ENCODE assay signal across 10 mouse cellular contexts in the genomic region with DNA sequence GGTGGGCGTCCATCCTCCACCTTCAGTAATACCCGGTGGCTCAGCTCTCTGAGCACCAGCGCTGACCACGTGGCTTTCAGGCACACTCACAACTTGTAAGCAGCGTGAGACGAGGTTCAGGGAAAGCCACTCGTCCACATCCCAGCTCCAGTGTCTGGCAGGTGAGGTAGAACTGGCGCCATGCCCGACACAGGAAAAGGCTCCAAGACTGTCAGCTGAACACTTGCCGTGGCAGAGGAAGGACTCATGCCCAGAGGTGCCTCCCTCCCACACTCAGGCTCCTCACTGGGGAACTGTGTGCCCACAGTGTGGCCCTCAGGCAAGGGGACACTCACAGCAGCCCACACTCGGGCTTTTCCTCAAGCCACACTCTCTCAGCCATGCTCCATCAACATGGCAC. TPM values are rescaled to one million over a fixed set of nuclear protein-coding genes. Genes with fewer than 3 reads are reported as not detected.
DNase-seq lines count a peak whose midpoint lies in the region; ATAC-seq and TF ChIP-seq lines count a peak whose summit lies in the region.
"Had no signal": no experiment of that assay in that cellular context is flagged by ENCODE, and none has a peak within 500 bp of the region (broad histone marks: within the 10 kb centered on the region; RNA-seq: fewer than 3 reads in every experiment).

No protein-coding gene starts in this region.

- H3K4me1 ChIP-seq in embryonic facial prominence, embryonic 13.5 days, result peaks cover 92% of the 10 kb centered on the region
- peaks cover 60% of the 10 kb centered on the region for H3K4me1 ChIP-seq in intestine, postnatal 0 days (replicated peaks; ENCODE audit: control insufficient read depth, insufficient read depth, low read length)
- H3K4me1 ChIP-seq in midbrain, embryonic 16.5 days (ENCODE audit: control insufficient read depth, insufficient read depth, low read length), result peaks cover 16% of the 10 kb centered on the region

- peaks cover 57% of the 10 kb centered on the region for H3K36me3 ChIP-seq in embryonic facial prominence, embryonic 13.5 days
- H3K36me3 ChIP-seq in intestine, postnatal 0 days (ENCODE audit: control insufficient read depth, insufficient read depth), result peaks cover 43% of the 10 kb centered on the region
- H3K36me3 ChIP-seq in midbrain, embryonic 16.5 days (ENCODE audit: control insufficient read depth, insufficient read depth, low read length), result peaks cover 18% of the 10 kb centered on the region

- H3K9ac ChIP-seq in embryonic facial prominence, embryonic 13.5 days, result 0 out of 2 replicates have a peak overlapping the region, but pooled peaks have one; percentile 54
- 0 out of 2 replicates have a peak overlapping the region, but pooled peaks have one; percentile 1 for H3K9ac ChIP-seq in intestine, postnatal 0 days (ENCODE audit: low read depth, low read length)
- H3K9ac ChIP-seq in midbrain, embryonic 16.5 days (ENCODE audit: low read depth, low read length), result no peak overlapping the region

- peak overlapping the region; percentile 22 for H3K4me2 ChIP-seq in embryonic facial prominence, embryonic 13.5 days
- peak overlapping the region; percentile 46; the same call in 1 of the 2 replicates for H3K4me2 ChIP-seq in intestine, postnatal 0 days (replicated peaks; ENCODE audit: low read depth)
- H3K4me2 ChIP-seq in midbrain, embryonic 16.5 days (ENCODE audit: low read length), result no peak overlapping the region

- 56% methylated on average over 11 of the region's 11 CpGs for WGBS in embryonic facial prominence, embryonic 13.5 days
- WGBS in intestine, postnatal 0 days, result 60% methylated on average over 11 of the region's 11 CpGs
- 72% methylated on average over 11 of the region's 11 CpGs for WGBS in midbrain, embryonic 16.5 days

- DNase-seq in cerebellum, postnatal 36 days, result peak; percentile 31 to 51
- DNase-seq in cerebellum, adult 9-10 months, result no peak
- peak; percentile 70 for DNase-seq in lung, postnatal 10 days
- DNase-seq in neural tube, embryonic 10.5 days (ENCODE audit: extremely low spot score, low spot score), result no peak
- DNase-seq in frontal cortex, postnatal 10 days (ENCODE audit: low spot score in 2 of 2), result no peak
- DNase-seq: cerebellum, adult 11-12 months had no signal

- no peaks in the 10 kb centered on the region for H3K9me3 ChIP-seq in embryonic facial prominence, embryonic 13.5 days
- H3K9me3 ChIP-seq in intestine, postnatal 0 days (ENCODE audit: control insufficient read depth), result no peaks in the 10 kb centered on the region
- H3K9me3 ChIP-seq in midbrain, embryonic 16.5 days (replicated peaks; ENCODE audit: control insufficient read depth, low read length, poor library complexity, severe bottlenecking), result no peaks in the 10 kb centered on the region

- TF ChIP-seq CTCF in intestine, postnatal 0 days (IDR thresholded peaks at IDR 0.05; ENCODE audit: low read depth), result no peak

- no peak overlapping the region for H3K4me3 ChIP-seq in embryonic facial prominence, embryonic 13.5 days
- no peak overlapping the region for H3K4me3 ChIP-seq in intestine, postnatal 0 days (ENCODE audit: low read depth, low read length)
- no peak overlapping the region for H3K4me3 ChIP-seq in midbrain, embryonic 16.5 days (ENCODE audit: low read depth, low read length)

- no peaks in the 10 kb centered on the region for H3K27me3 ChIP-seq in embryonic facial prominence, embryonic 13.5 days
- no peaks in the 10 kb centered on the region for H3K27me3 ChIP-seq in intestine, postnatal 0 days (replicated peaks; ENCODE audit: control insufficient read depth, insufficient read depth, low read length)
- no peaks in the 10 kb centered on the region for H3K27me3 ChIP-seq in midbrain, embryonic 16.5 days (ENCODE audit: control insufficient read depth, insufficient read depth, low read depth, low read length)
- H3K27me3 ChIP-seq: CH12.LX had no signal

- no peak for ATAC-seq in embryonic facial prominence, embryonic 13.5 days (ENCODE audit: insufficient number of reproducible peaks, insufficient read depth, low FRiP score, low TSS enrichment, low read depth)
- no peak for ATAC-seq in intestine, postnatal 0 days
- ATAC-seq in midbrain, embryonic 16.5 days, result no peak

- peak overlapping the region; percentile 97 for H3K27ac ChIP-seq in embryonic facial prominence, embryonic 13.5 days
- H3K27ac ChIP-seq in intestine, postnatal 0 days (ENCODE audit: low read depth, low read length), result peak overlapping the region; percentile 93
- no peak overlapping the region for H3K27ac ChIP-seq in midbrain, embryonic 16.5 days (ENCODE audit: low read length)

RNA-seq across cellular contexts. Expression of a gene that starts 7.1 kb away (rescaled TPM):
- polyA plus RNA-seq in embryonic facial prominence, embryonic 13.5 days (2015; fragmentation: Nextera tagmentation; extraction: Ambion mirVana), result 108 and 110 TPM in 2 replicates
- 112 and 118 TPM in 2 replicates for polyA plus RNA-seq in intestine, postnatal 0 days (2015; fragmentation: Nextera tagmentation; extraction: Ambion mirVana)
- 70.3 and 82.3 TPM in 2 replicates for polyA plus RNA-seq in midbrain, embryonic 16.5 days (2015; fragmentation: Nextera tagmentation; extraction: Ambion mirVana)

RNA-seq across cellular contexts. Expression of a gene that starts 7.2 kb away (rescaled TPM):
- 41.4 and 43.4 TPM in 2 replicates for polyA plus RNA-seq in embryonic facial prominence, embryonic 13.5 days (2015; fragmentation: Nextera tagmentation; extraction: Ambion mirVana)
- polyA plus RNA-seq in intestine, postnatal 0 days (2015; fragmentation: Nextera tagmentation; extraction: Ambion mirVana), result 23.0 and 24.8 TPM in 2 replicates
- polyA plus RNA-seq in midbrain, embryonic 16.5 days (2015; fragmentation: Nextera tagmentation; extraction: Ambion mirVana), result 35.6 and 39.0 TPM in 2 replicates

Comparison
In these comparisons a context has a peak if more than half of its experiments do, and no peak if none do; other contexts are left out.
1. DNase-seq: peak in cerebellum, postnatal 36 days (2 of 2) and lung, postnatal 10 days (single experiment); none in cerebellum, adult 9-10 months (single experiment), neural tube, embryonic 10.5 days (single experiment) and frontal cortex, postnatal 10 days (0 of 2).